In the genomic region with DNA sequence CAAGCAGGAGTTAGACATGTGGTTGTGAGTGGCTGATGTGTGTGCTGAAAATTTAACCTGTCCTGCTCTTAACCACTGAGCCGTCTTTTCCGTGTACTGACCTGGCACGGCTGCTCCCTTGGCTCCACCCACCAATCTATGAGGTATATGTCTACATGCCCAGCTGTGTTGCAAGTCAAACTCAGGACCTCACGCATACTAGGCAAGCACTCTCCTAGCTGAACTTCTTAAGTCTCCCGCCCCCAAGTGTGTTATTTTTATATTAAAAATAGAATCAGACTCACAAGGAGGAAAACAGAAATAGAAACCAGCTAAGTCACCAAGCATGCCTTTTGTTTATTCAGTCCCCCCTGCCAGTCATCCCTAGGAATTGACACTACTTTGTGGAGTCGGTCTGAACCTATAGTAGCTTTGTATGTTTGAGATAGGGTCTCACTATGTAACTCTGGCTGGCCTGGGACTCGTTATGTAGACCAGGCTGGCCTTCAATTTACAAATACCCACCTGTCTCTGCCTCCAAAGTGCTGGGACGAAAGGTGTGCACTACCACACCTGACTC, we compare ENCODE assay signal across 25 mouse cellular contexts. TPM values are rescaled to one million over a fixed set of nuclear protein-coding genes. Genes with fewer than 3 reads are reported as not detected.
A peak's percentile ranks its signal among the peaks of the same experiment; 100 is the strongest.
DNase-seq lines count a peak whose midpoint lies in the region; ATAC-seq and TF ChIP-seq lines count a peak whose summit lies in the region.
"Had no signal": no experiment of that assay in that cellular context is flagged by ENCODE, and none has a peak within 500 bp of the region (broad histone marks: within the 10 kb centered on the region; RNA-seq: fewer than 3 reads in every experiment).

No protein-coding gene starts in this region.

- TF ChIP-seq EP300 in heart, adult 2 months (IDR thresholded peaks at IDR 0.05; ENCODE audit: insufficient read depth, low read depth, low read length): no peak
- TF ChIP-seq EP300 in lung, postnatal 0 days (IDR thresholded peaks at IDR 0.05): no peak
- no peak for TF ChIP-seq EP300 in stomach, postnatal 0 days (optimal IDR thresholded peaks at IDR 0.05)

- H3K9ac ChIP-seq in heart, adult 2 months (ENCODE audit: low read depth, low read length): no peak overlapping the region
- no peak overlapping the region for H3K9ac ChIP-seq in lung, postnatal 0 days (replicated peaks; ENCODE audit: low read depth)
- H3K9ac ChIP-seq in stomach, postnatal 0 days (ENCODE audit: low read length): no peak overlapping the region
- H3K9ac ChIP-seq in midbrain, embryonic 14.5 days (replicated peaks; ENCODE audit: low read length): no peak overlapping the region
- H3K9ac ChIP-seq: embryonic facial prominence, embryonic 13.5 days; liver, embryonic 15.5 days; midbrain, embryonic 12.5 days; neural tube, embryonic 13.5 days; stomach, embryonic 15.5 days had no signal

- H3K27ac ChIP-seq in heart, adult 2 months: peak overlapping the region; percentile 36
- H3K27ac ChIP-seq in lung, postnatal 0 days (ENCODE audit: low read length): 0 out of 2 replicates have a peak overlapping the region, but pooled peaks have one; percentile 27
- no peak overlapping the region for H3K27ac ChIP-seq in stomach, postnatal 0 days (replicated peaks)
- H3K27ac ChIP-seq in midbrain, embryonic 14.5 days (replicated peaks; ENCODE audit: low read depth, low read length): no peak overlapping the region
- H3K27ac ChIP-seq: embryonic facial prominence, embryonic 13.5 days; hindbrain, embryonic 10.5 days; liver, embryonic 15.5 days; midbrain, embryonic 12.5 days; neural tube, embryonic 13.5 days; stomach, embryonic 15.5 days had no signal

- H3K9me3 ChIP-seq in lung, postnatal 0 days (ENCODE audit: low read length): no peaks in the 10 kb centered on the region
- H3K9me3 ChIP-seq in stomach, postnatal 0 days (ENCODE audit: control insufficient read depth, low read length): no peaks in the 10 kb centered on the region
- H3K9me3 ChIP-seq in midbrain, embryonic 14.5 days (ENCODE audit: control insufficient read depth, low read length): no peaks in the 10 kb centered on the region
- H3K9me3 ChIP-seq: embryonic facial prominence, embryonic 13.5 days; hindbrain, embryonic 10.5 days; liver, embryonic 15.5 days; midbrain, embryonic 12.5 days; neural tube, embryonic 13.5 days; stomach, embryonic 15.5 days had no signal

- WGBS in heart, adult 2 months: 50% methylated on average over 8 of the region's 8 CpGs
- 60% methylated on average over 8 of the region's 8 CpGs for WGBS in lung, postnatal 0 days
- WGBS in stomach, postnatal 0 days: 74% methylated on average over 8 of the region's 8 CpGs
- 95% methylated on average over 8 of the region's 8 CpGs for WGBS in midbrain, embryonic 14.5 days

- no peak for TF ChIP-seq POLR2A in heart, adult 2 months (IDR thresholded peaks at IDR 0.05; ENCODE audit: insufficient read depth, low read depth, low read length)

- H3K79me2 ChIP-seq in heart, adult 2 months (replicated peaks; ENCODE audit: control insufficient read depth, insufficient read depth, low read length): no peaks in the 10 kb centered on the region

- H3K4me1 ChIP-seq in heart, adult 2 months (ENCODE audit: control insufficient read depth, insufficient read depth, low read length): peaks cover 5% of the 10 kb centered on the region
- H3K4me1 ChIP-seq in lung, postnatal 0 days (ENCODE audit: insufficient read depth, low read depth, low read length): no peaks in the 10 kb centered on the region
- no peaks in the 10 kb centered on the region for H3K4me1 ChIP-seq in stomach, postnatal 0 days (replicated peaks; ENCODE audit: control insufficient read depth, insufficient read depth)
- no peaks in the 10 kb centered on the region for H3K4me1 ChIP-seq in midbrain, embryonic 14.5 days (ENCODE audit: control insufficient read depth, insufficient read depth, low read length)
- H3K4me1 ChIP-seq: midbrain, embryonic 12.5 days; stomach, embryonic 15.5 days had no signal

- H3K27me3 ChIP-seq in heart, adult 2 months (ENCODE audit: control insufficient read depth, insufficient read depth, low read length): no peaks in the 10 kb centered on the region
- H3K27me3 ChIP-seq in lung, postnatal 0 days (replicated peaks; ENCODE audit: insufficient read depth, low read length): no peaks in the 10 kb centered on the region
- H3K27me3 ChIP-seq in stomach, postnatal 0 days (ENCODE audit: control insufficient read depth, insufficient read depth, low read length): no peaks in the 10 kb centered on the region
- no peaks in the 10 kb centered on the region for H3K27me3 ChIP-seq in midbrain, embryonic 14.5 days (ENCODE audit: control insufficient read depth, insufficient read depth, low read length)
- H3K27me3 ChIP-seq: embryonic facial prominence, embryonic 13.5 days; liver, embryonic 15.5 days; midbrain, embryonic 12.5 days; neural tube, embryonic 13.5 days; stomach, embryonic 15.5 days had no signal

- ATAC-seq in lung, postnatal 0 days: peak; percentile 82
- ATAC-seq in stomach, postnatal 0 days (ENCODE audit: low FRiP score, low TSS enrichment): peak; percentile 27; the same call in 1 of the 2 replicates
- no peak for ATAC-seq in midbrain, embryonic 14.5 days (ENCODE audit: low FRiP score, low TSS enrichment)
- ATAC-seq: forebrain, embryonic 16.5 days had no signal

- TF ChIP-seq CTCF in heart, adult 2 months (IDR thresholded peaks at IDR 0.05): no peak
- no peak for TF ChIP-seq CTCF in lung, postnatal 0 days (IDR thresholded peaks at IDR 0.05)
- no peak for TF ChIP-seq CTCF in stomach, postnatal 0 days (IDR thresholded peaks at IDR 0.05; ENCODE audit: low read depth)

- intact Hi-C loops in heart, adult 2 months (cut with DNase I): no loop called here

- DNase-seq in heart, adult 2 months: no peak
- no peak for DNase-seq in heart, postnatal 4 days
- peak; percentile 83 for DNase-seq in lung, postnatal 0 days (ENCODE audit: low spot score)
- no peak for DNase-seq in lung, postnatal 14 days
- DNase-seq in induced T-regulatory cell, adult 2 months (ENCODE audit: low read depth): peak; percentile 17
- DNase-seq in stomach, postnatal 0 days (ENCODE audit: low spot score): no peak
- no peak for DNase-seq in cerebellum, adult 11-12 months
- no peak for DNase-seq in midbrain, embryonic 14.5 days
- DNase-seq: adrenal gland, adult 8-10 months; B cell, adult 2 months; cerebellum, postnatal 10 days; heart, adult 18-20 months; kidney, adult 18-20 months; kidney, postnatal 10 days; layer of hippocampus, postnatal 36 days; right cerebral cortex, postnatal 25 days had no signal

- no peaks in the 10 kb centered on the region for H3K36me3 ChIP-seq in heart, adult 2 months (ENCODE audit: control insufficient read depth, insufficient read depth, low read length)
- H3K36me3 ChIP-seq in lung, postnatal 0 days (ENCODE audit: insufficient read depth, low read length): peaks cover 32% of the 10 kb centered on the region
- peaks cover 22% of the 10 kb centered on the region for H3K36me3 ChIP-seq in stomach, postnatal 0 days (ENCODE audit: control insufficient read depth, insufficient read depth, low read length)
- H3K36me3 ChIP-seq in midbrain, embryonic 14.5 days (ENCODE audit: control insufficient read depth, insufficient read depth, low read length): peaks cover 57% of the 10 kb centered on the region

- no peak overlapping the region for H3K4me3 ChIP-seq in heart, adult 2 months
- H3K4me3 ChIP-seq in lung, postnatal 0 days (ENCODE audit: low read depth, low read length): no peak overlapping the region
- no peak overlapping the region for H3K4me3 ChIP-seq in stomach, postnatal 0 days (ENCODE audit: low read depth, low read length)
- no peak overlapping the region for H3K4me3 ChIP-seq in midbrain, embryonic 14.5 days (replicated peaks; ENCODE audit: low read depth, low read length)
- H3K4me3 ChIP-seq: embryonic facial prominence, embryonic 13.5 days; hindbrain, embryonic 10.5 days; liver, embryonic 15.5 days; midbrain, embryonic 12.5 days; neural tube, embryonic 13.5 days; stomach, embryonic 15.5 days had no signal

- H3K4me2 ChIP-seq in lung, postnatal 0 days (replicated peaks; ENCODE audit: low read depth, low read length): no peak overlapping the region
- no peak overlapping the region for H3K4me2 ChIP-seq in stomach, postnatal 0 days (replicated peaks; ENCODE audit: low read depth)
- no peak overlapping the region for H3K4me2 ChIP-seq in midbrain, embryonic 14.5 days (ENCODE audit: low read length)
- H3K4me2 ChIP-seq: embryonic facial prominence, embryonic 13.5 days; liver, embryonic 15.5 days; midbrain, embryonic 12.5 days; neural tube, embryonic 13.5 days; stomach, embryonic 15.5 days had no signal

RNA-seq across cellular contexts. Expression of gene Gm128, which starts 3.8 kb away (rescaled TPM):
- total RNA-seq in heart, adult 2 months (2021): not detected
- 0.16 and 0.26 TPM in 2 replicates for polyA plus RNA-seq in heart, adult 2 months (2012; rRNA removed)
- total RNA-seq in heart, postnatal 4 days (2021): under 1 TPM in 1 of 2 experiments, not detected in 1; 0.14 TPM
- 1.5 and 1.6 TPM in 2 replicates for polyA plus RNA-seq in lung, postnatal 0 days (2015; fragmentation: Nextera tagmentation; extraction: Ambion mirVana)
- polyA plus RNA-seq in stomach, postnatal 0 days (2015; fragmentation: Nextera tagmentation; extraction: Ambion mirVana): 0.21 and 0.38 TPM in 2 replicates
- polyA plus RNA-seq in midbrain, embryonic 14.5 days (2014; fragmentation: Nextera tagmentation; extraction: Ambion mirVana): 0.11 and 0.15 TPM in 2 replicates
- total RNA-seq: heart, adult 18-20 months; left cerebral cortex, postnatal 14 days had no signal
- polyA plus RNA-seq: forebrain, embryonic 16.5 days; midbrain, embryonic 12.5 days had no signal

RNA-seq across cellular contexts. Expression of gene Mllt11, which starts 5.6 kb away (rescaled TPM):
- total RNA-seq in heart, adult 2 months (2021): 1 to 10 TPM; 5.6 to 6.9 TPM
- polyA plus RNA-seq in heart, adult 2 months (2012; rRNA removed): 13.7 and 23.9 TPM in 2 replicates
- 1 to 10 TPM; 7.4 to 8.1 TPM for total RNA-seq in heart, postnatal 4 days (2021)
- polyA plus RNA-seq in lung, postnatal 0 days (2015; fragmentation: Nextera tagmentation; extraction: Ambion mirVana): 5.9 and 6.5 TPM in 2 replicates
- 11.0 and 11.8 TPM in 2 replicates for polyA plus RNA-seq in stomach, postnatal 0 days (2015; fragmentation: Nextera tagmentation; extraction: Ambion mirVana)
- 545 and 586 TPM in 2 replicates for polyA plus RNA-seq in midbrain, embryonic 14.5 days (2014; fragmentation: Nextera tagmentation; extraction: Ambion mirVana)

RNA-seq across cellular contexts. Expression of gene Cdc42se1, which starts 9.1 kb away (rescaled TPM):
- 10 to 100 TPM; 16.8 to 18.9 TPM for total RNA-seq in heart, adult 2 months (2021)
- 19.0 and 24.2 TPM in 2 replicates for polyA plus RNA-seq in heart, adult 2 months (2012; rRNA removed)
- total RNA-seq in heart, postnatal 4 days (2021): 10 to 100 TPM; 45.2 to 45.9 TPM
- polyA plus RNA-seq in lung, postnatal 0 days (2015; fragmentation: Nextera tagmentation; extraction: Ambion mirVana): 104 and 120 TPM in 2 replicates
- 88.1 and 99.4 TPM in 2 replicates for polyA plus RNA-seq in stomach, postnatal 0 days (2015; fragmentation: Nextera tagmentation; extraction: Ambion mirVana)
- 58.3 and 64.5 TPM in 2 replicates for polyA plus RNA-seq in midbrain, embryonic 14.5 days (2014; fragmentation: Nextera tagmentation; extraction: Ambion mirVana)

RNA-seq across cellular contexts. Expression of gene Bnipl, which starts 13.4 kb away (rescaled TPM):
- total RNA-seq in heart, adult 2 months (2021): not detected
- 0.12 and 0.25 TPM in 2 replicates for polyA plus RNA-seq in heart, adult 2 months (2012; rRNA removed)
- total RNA-seq in heart, postnatal 4 days (2021): not detected
- polyA plus RNA-seq in lung, postnatal 0 days (2015; fragmentation: Nextera tagmentation; extraction: Ambion mirVana): 2.5 and 2.8 TPM in 2 replicates
- 16.6 and 16.8 TPM in 2 replicates for polyA plus RNA-seq in stomach, postnatal 0 days (2015; fragmentation: Nextera tagmentation; extraction: Ambion mirVana)
- polyA plus RNA-seq in midbrain, embryonic 14.5 days (2014; fragmentation: Nextera tagmentation; extraction: Ambion mirVana): not detected in 2 replicates
- total RNA-seq: heart, adult 18-20 months; megakaryocyte progenitor cell, adult 5-6 weeks had no signal
- polyA plus RNA-seq: liver, embryonic 15.5 days; neural tube, embryonic 13.5 days had no signal

RNA-seq across cellular contexts. Expression of gene Gabpb2, which starts 19.9 kb away (rescaled TPM):
- total RNA-seq in heart, adult 2 months (2021): 10 to 100 TPM; 13.5 to 14.1 TPM
- polyA plus RNA-seq in heart, adult 2 months (2012; rRNA removed): 8.6 and 15.8 TPM in 2 replicates
- 10 to 100 TPM; 16.1 to 16.2 TPM for total RNA-seq in heart, postnatal 4 days (2021)
- 4.3 and 4.7 TPM in 2 replicates for polyA plus RNA-seq in lung, postnatal 0 days (2015; fragmentation: Nextera tagmentation; extraction: Ambion mirVana)
- 3.3 and 3.4 TPM in 2 replicates for polyA plus RNA-seq in stomach, postnatal 0 days (2015; fragmentation: Nextera tagmentation; extraction: Ambion mirVana)
- polyA plus RNA-seq in midbrain, embryonic 14.5 days (2014; fragmentation: Nextera tagmentation; extraction: Ambion mirVana): 3.7 and 4.2 TPM in 2 replicates

Comparison
In these comparisons a context has a peak if more than half of its experiments do, and no peak if none do; other contexts are left out.
1. DNase-seq: peak in lung, postnatal 0 days (single experiment) and induced T-regulatory cell, adult 2 months (single experiment); none in heart, adult 2 months (0 of 2), heart, postnatal 4 days (single experiment), lung, postnatal 14 days (single experiment), stomach, postnatal 0 days (single experiment), cerebellum, adult 11-12 months (single experiment) and midbrain, embryonic 14.5 days (single experiment).
2. H3K27ac ChIP-seq: peak in heart, adult 2 months (single experiment) and lung, postnatal 0 days (single experiment); none in stomach, postnatal 0 days (single experiment) and midbrain, embryonic 14.5 days (single experiment).
3. RNA of gene Mllt11, which starts 5.6 kb away (polyA plus RNA-seq): 545 to 586 TPM in midbrain, embryonic 14.5 days; 13.7 to 23.9 TPM in heart, adult 2 months, 11.0 to 11.8 TPM in stomach, postnatal 0 days and 5.9 to 6.5 TPM in lung, postnatal 0 days; every median in the first group is over 10 times any median in the second.